Mouse (Mus musculus) lung, postnatal 0 days (tissue): ENCODE measurements around the gene Erp29.

Experiments
- CTCF ChIP-seq: IDR thresholded peaks from 2 replicates; pipeline ENCODE4 v1.5.1; 2016; ENCODE audit warnings: antibody characterized with exemption, mild to moderate bottlenecking
- EP300 ChIP-seq: IDR thresholded peaks from 2 replicates; pipeline ENCODE4 v1.6.1; 2016; ENCODE audit warnings: antibody characterized with exemption, mild to moderate bottlenecking, control low read depth

- TF ChIP-seq EP300 (no peak), CTCF (no peak)
Measured at GRCm38 (mm10) chr5:121428954-121429353, 23.4 kb downstream of the Erp29 start.
